Mouse (Mus musculus): ENCODE measurements at regions not wholly inside any gene's neighbourhood (a gene's known extent, or its start where the extent isn't known, plus 50 kb on each side); places are given as distances from the start of the nearest gene placed in this dataset.

GRCm38 (mm10) chr5:11983452-11983851, 65.6 kb downstream of the 4933402N22Rik start:
- no peak overlapping the region for H3K4me3 ChIP-seq
- H3K27me3 ChIP-seq = no peaks in the 10 kb centered on the region
- no peak overlapping the region for H3K9ac ChIP-seq
- no peaks in the 10 kb centered on the region for H3K4me1 ChIP-seq
- 38% methylated on average over 4 of the region's 4 CpGs for WGBS
- H3K27ac ChIP-seq = no peak overlapping the region
- H3K36me3 ChIP-seq = no peaks in the 10 kb centered on the region
- no peaks in the 10 kb centered on the region for H3K9me3 ChIP-seq
- no peak for ATAC-seq (ENCODE audit: insufficient number of reproducible peaks, insufficient read depth, low FRiP score, low TSS enrichment, low read depth)
- H3K4me2 ChIP-seq = no peak overlapping the region

DNA sequence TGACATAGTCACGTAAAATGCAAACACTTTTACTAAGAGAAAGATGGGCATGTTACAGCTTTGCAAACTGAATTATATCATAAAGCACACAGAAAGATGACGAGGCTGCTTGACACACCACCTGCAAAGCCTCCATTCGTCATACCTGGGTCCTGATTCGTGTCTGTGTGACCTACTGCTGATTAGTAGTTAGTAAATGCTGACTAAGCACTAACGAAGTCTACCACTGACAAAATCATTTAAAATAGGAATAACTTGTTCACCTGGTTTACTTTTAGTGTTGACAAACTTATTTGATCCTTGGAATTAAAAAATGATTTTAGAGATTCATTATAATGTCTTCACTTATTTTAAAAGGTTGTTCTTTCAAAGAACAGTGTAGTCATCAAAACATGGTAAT, 71.3 kb downstream of the 4933402N22Rik start:
- Histone ChIP-seq H3K9ac (no peak overlapping the region), H3K36me3 (no peaks in the 10 kb centered on the region), H3K4me1 (no peaks in the 10 kb centered on the region), H3K9me3 (no peaks in the 10 kb centered on the region), H3K27me3 (no peaks in the 10 kb centered on the region), H3K4me3 (no peak overlapping the region), H3K27ac (no peak overlapping the region), H3K4me2 (no peak overlapping the region)
- 85% methylated on average over 5 of the region's 5 CpGs for WGBS
- ATAC-seq (ENCODE audit: insufficient number of reproducible peaks, insufficient read depth, low FRiP score, low TSS enrichment, low read depth) = no peak

- Histone ChIP-seq H3K4me3 (no peak overlapping the region), H3K27ac (no peak overlapping the region), H3K27me3 (no peaks in the 10 kb centered on the region), H3K4me2 (no peak overlapping the region), H3K4me1 (no peaks in the 10 kb centered on the region), H3K36me3 (no peaks in the 10 kb centered on the region), H3K9me3 (no peaks in the 10 kb centered on the region), H3K9ac (no peak overlapping the region)
- no peak for ATAC-seq (ENCODE audit: insufficient number of reproducible peaks, insufficient read depth, low FRiP score, low TSS enrichment, low read depth)
Observed at GRCm38 (mm10) chr5:12000777-12001176, 82.9 kb downstream of the 4933402N22Rik start.

DNA sequence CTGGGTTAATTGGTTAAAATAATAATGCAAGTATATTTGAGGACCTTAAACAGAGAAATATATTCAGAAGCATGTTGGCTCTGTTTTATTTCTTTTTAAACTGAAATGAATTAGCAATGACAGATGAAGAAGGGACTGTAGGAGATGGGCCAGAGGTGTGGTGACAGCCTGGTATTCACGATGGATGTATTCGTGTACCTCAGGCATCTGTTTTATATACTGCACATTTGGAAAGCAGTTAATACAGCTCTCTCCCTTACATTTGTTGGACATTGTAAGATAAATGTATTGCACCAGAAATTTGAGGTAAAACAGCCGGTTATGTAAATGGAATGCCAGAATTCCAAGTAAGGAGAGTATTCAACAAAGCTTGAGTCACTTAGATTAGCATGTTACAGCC, 88.6 kb downstream of the 4933402N22Rik start:
- Histone ChIP-seq H3K4me1 (no peaks in the 10 kb centered on the region), H3K27me3 (no peaks in the 10 kb centered on the region), H3K4me2 (no peak overlapping the region), H3K4me3 (no peak overlapping the region), H3K36me3 (no peaks in the 10 kb centered on the region), H3K9me3 (no peaks in the 10 kb centered on the region), H3K9ac (no peak overlapping the region), H3K27ac (no peak overlapping the region)
- no peak for ATAC-seq (ENCODE audit: insufficient number of reproducible peaks, insufficient read depth, low FRiP score, low TSS enrichment, low read depth)
- 60% methylated on average over 3 of the region's 3 CpGs for whole genome bisulfite sequencing

DNA sequence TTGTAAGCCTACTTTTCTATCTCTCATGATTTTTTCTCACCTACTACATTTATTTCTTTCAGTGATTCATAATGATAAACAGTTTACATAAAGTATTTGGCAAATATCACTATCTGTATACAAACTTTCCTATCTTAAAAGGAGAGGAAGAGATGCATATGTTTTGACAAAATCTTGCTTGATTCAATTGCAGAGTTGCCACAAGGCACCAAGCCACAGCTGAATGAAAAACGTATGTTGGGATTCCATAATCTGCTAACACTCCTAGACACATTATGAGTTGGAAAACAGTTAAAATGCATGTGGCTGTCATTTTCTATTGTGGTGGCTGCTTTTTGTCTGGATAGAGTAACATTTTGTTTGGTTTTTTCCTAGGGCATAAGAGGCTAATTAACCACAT, 98.5 kb downstream of the 4933402N22Rik start:
- no peak overlapping the region for H3K4me2 ChIP-seq
- WGBS = 35% methylated on average over 1 of the region's 1 CpGs
- H3K27me3 ChIP-seq = no peaks in the 10 kb centered on the region
- no peak overlapping the region for H3K9ac ChIP-seq
- no peak overlapping the region for H3K27ac ChIP-seq
- no peak for ATAC-seq (ENCODE audit: insufficient number of reproducible peaks, insufficient read depth, low FRiP score, low TSS enrichment, low read depth)
- H3K4me3 ChIP-seq = no peak overlapping the region
- no peaks in the 10 kb centered on the region for H3K4me1 ChIP-seq
- no peaks in the 10 kb centered on the region for H3K9me3 ChIP-seq
- no peaks in the 10 kb centered on the region for H3K36me3 ChIP-seq

DNA sequence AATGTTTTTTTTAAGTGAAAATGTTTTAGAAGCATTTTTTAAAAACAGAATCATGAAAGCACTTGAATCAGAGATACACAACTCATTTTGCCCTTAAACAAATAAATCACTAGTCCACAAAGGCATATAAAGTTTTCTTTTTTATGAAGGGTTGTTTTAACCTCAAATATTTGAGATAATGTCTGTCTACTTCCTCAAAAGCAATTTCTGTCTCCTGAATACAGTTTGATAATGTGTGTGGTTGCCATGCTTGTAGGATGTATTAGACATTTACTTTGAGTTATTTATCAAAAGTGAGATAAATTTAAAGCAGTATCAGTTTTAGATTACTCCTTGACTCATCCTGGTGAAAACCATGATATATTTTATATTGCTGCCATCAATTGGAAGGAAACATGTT, 102.6 kb downstream of the 4933402N22Rik start:
- ATAC-seq (ENCODE audit: insufficient number of reproducible peaks, insufficient read depth, low FRiP score, low TSS enrichment, low read depth) = no peak
- Histone ChIP-seq H3K9me3 (no peaks in the 10 kb centered on the region), H3K4me1 (no peaks in the 10 kb centered on the region)

DNA sequence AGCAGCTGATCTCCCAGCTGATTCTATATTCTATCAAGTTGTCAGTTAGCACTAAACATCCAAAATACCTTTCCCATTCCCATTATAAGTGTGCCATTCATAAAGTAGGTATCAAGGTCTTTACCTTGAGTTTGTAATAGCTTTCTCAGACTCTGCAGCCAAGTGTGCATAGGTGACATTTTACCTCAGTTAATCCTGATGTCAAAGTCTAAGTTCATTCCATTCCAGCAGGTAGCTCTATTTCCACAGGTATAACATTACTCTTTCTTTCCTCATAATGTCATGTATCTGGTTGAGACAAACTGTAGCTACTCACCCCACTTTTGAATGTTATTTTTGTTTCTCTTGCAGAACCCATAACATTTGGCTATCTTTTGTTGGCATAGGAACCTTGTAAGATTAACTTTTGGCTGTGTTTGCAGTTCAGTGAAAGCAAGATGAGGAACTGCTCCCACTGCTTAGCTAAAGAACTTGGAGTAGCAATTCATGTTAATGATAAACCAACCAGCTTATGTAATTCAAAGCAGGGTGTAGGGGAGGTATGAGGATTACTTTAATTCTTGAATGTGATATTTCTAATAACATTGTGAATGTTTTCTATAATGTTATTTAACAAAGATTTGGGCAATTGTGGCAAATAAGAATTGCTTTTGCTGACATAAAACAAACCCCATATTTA, 107.0 kb downstream of the 4933402N22Rik start:
- no peaks in the 10 kb centered on the region for H3K27me3 ChIP-seq
- ATAC-seq (ENCODE audit: insufficient number of reproducible peaks, insufficient read depth, low FRiP score, low TSS enrichment, low read depth) = no peak
- H3K4me2 ChIP-seq = no peak overlapping the region
- H3K9me3 ChIP-seq = no peaks in the 10 kb centered on the region
- H3K4me1 ChIP-seq = no peaks in the 10 kb centered on the region
- H3K36me3 ChIP-seq = no peaks in the 10 kb centered on the region
- no peak overlapping the region for H3K4me3 ChIP-seq
- no peak overlapping the region for H3K9ac ChIP-seq
- H3K27ac ChIP-seq = no peak overlapping the region

More for the DNA sequence above, 102.6 kb downstream of the 4933402N22Rik start:
- Histone ChIP-seq H3K4me3 (no peak overlapping the region), H3K27ac (no peak overlapping the region), H3K36me3 (no peaks in the 10 kb centered on the region), H3K27me3 (no peaks in the 10 kb centered on the region), H3K9ac (no peak overlapping the region), H3K4me2 (no peak overlapping the region)

GRCm38 (mm10) chr5:12030002-12030401, 112.2 kb downstream of the 4933402N22Rik start:
- H3K4me2 ChIP-seq = no peak overlapping the region
- no peak overlapping the region for H3K27ac ChIP-seq
- 0 out of 2 replicates have a peak, but pooled peaks cover 3% of the 10 kb centered on the region for H3K4me1 ChIP-seq
- 11% methylated on average over 5 of the region's 5 CpGs for WGBS
- ATAC-seq (ENCODE audit: insufficient number of reproducible peaks, insufficient read depth, low FRiP score, low TSS enrichment, low read depth) = no peak
- H3K9me3 ChIP-seq = no peaks in the 10 kb centered on the region
- H3K9ac ChIP-seq = no peak overlapping the region
- no peaks in the 10 kb centered on the region for H3K36me3 ChIP-seq
- H3K27me3 ChIP-seq = no peaks in the 10 kb centered on the region
- no peak overlapping the region for H3K4me3 ChIP-seq

DNA sequence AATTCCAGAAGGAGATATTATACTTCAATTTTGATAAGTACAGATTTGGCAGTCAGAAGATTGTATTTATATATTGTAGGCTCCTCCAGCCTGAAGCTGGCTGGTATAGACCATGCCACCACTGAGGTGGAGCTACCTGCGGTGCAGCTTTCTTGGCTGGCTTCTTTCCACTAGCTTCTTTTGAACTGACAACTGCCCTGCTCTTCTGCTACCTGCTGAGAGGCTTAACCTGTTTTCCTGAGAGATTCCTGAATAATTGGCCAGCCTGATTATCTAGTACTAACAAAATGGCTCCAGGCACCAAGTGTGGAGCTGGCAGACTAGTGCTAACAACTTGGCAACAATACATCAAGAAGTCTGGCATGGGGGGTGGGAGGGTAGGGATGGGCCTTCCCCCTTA, 132.0 kb downstream of the 4933402N22Rik start:
- no peak for ATAC-seq (ENCODE audit: insufficient number of reproducible peaks, insufficient read depth, low FRiP score, low TSS enrichment, low read depth)
- no peaks in the 10 kb centered on the region for H3K4me1 ChIP-seq
- WGBS = 63% methylated on average over 1 of the region's 1 CpGs
- H3K9ac ChIP-seq = no peak overlapping the region
- H3K27ac ChIP-seq = no peak overlapping the region
- no peaks in the 10 kb centered on the region for H3K36me3 ChIP-seq
- no peak overlapping the region for H3K4me2 ChIP-seq
- H3K27me3 ChIP-seq = no peaks in the 10 kb centered on the region
- H3K4me3 ChIP-seq = no peak overlapping the region
- H3K9me3 ChIP-seq = peaks cover 17% of the 10 kb centered on the region

GRCm38 (mm10) chr5:12080191-12080590, 162.3 kb downstream of the 4933402N22Rik start:
- WGBS = 62% methylated on average over 1 of the region's 1 CpGs
- no peaks in the 10 kb centered on the region for H3K36me3 ChIP-seq
- no peak overlapping the region for H3K4me3 ChIP-seq
- no peak for ATAC-seq (ENCODE audit: insufficient number of reproducible peaks, insufficient read depth, low FRiP score, low TSS enrichment, low read depth)
- no peak overlapping the region for H3K4me2 ChIP-seq
- no peaks in the 10 kb centered on the region for H3K4me1 ChIP-seq
- H3K27me3 ChIP-seq = no peaks in the 10 kb centered on the region
- H3K27ac ChIP-seq = no peak overlapping the region
- H3K9me3 ChIP-seq = no peaks in the 10 kb centered on the region
- H3K9ac ChIP-seq = no peak overlapping the region

DNA sequence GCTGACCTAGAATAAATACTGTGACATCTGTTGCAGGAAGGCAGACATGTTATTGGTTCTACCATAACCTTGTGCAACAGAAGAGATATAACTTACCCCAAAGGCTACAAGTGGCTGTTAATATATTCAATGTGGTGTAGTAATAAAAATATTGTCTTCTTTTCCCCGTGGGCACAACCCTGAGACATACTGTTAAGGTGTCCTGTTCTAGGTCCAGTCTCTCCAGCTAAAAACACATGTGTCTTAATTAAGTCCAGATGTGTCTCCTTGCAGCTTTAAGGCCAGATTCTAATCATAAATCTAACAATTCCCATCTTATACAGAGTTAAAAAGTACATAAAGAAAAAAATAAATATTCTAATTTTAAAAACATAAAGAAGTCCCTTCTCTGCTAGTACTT, 175.8 kb downstream of the 4933402N22Rik start:
- H3K9ac ChIP-seq = no peak overlapping the region
- ATAC-seq (ENCODE audit: insufficient number of reproducible peaks, insufficient read depth, low FRiP score, low TSS enrichment, low read depth) = no peak
- 22% methylated on average over 1 of the region's 1 CpGs for WGBS

DNA sequence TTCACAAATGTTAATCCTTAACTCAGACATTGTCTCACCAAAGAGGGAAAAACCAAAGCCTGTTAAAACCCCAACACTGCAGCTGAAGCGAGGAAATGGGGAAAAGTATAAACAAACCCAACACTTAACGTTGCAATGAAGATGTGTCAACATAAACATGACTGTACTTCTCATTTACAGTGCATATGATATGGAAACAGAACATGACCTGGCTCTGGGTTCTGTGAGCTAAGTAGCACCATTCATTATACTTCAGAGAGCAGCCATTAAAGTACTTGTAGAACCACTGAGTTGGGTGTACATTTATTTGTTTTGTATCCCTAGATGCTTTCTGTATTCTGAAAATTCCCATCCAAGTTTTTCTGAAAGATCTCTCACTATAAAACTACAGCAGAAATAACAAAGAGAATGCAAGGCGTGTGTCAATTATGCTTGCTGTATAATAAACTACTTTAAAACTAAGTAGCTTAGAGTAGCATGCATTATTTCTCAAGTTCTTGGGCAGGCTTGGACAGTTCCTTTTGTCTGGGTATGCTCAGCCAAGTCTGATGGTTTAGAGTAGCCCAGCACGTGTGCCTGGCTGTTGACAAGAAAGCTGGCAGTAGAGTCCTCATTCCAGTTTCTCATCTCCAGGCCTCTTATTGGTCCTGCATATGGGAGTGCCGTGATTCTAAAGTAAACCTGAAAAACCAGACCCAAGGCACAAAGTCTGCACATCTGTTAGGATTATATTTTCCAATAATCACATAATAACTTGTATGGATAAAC, 198.9 kb downstream of the 4933402N22Rik start:
- no peak overlapping the region for H3K27ac ChIP-seq
- H3K4me2 ChIP-seq = no peak overlapping the region
- no peak overlapping the region for H3K9ac ChIP-seq
- H3K4me1 ChIP-seq = no peaks in the 10 kb centered on the region
- no peaks in the 10 kb centered on the region for H3K27me3 ChIP-seq
- no peaks in the 10 kb centered on the region for H3K36me3 ChIP-seq
- peak; percentile 67; the same call in 1 of the 2 replicates for ATAC-seq (ENCODE audit: insufficient number of reproducible peaks, insufficient read depth, low FRiP score, low TSS enrichment, low read depth)
- no peak overlapping the region for H3K4me3 ChIP-seq
- H3K9me3 ChIP-seq = no peaks in the 10 kb centered on the region
- 64% methylated on average over 5 of the region's 5 CpGs for WGBS

More for the DNA sequence above, 175.8 kb downstream of the 4933402N22Rik start:
- no peak overlapping the region for H3K4me3 ChIP-seq
- H3K36me3 ChIP-seq = no peaks in the 10 kb centered on the region
- H3K27me3 ChIP-seq = no peaks in the 10 kb centered on the region
- H3K27ac ChIP-seq = no peak overlapping the region
- no peaks in the 10 kb centered on the region for H3K9me3 ChIP-seq
- H3K4me1 ChIP-seq = no peaks in the 10 kb centered on the region
- no peak overlapping the region for H3K4me2 ChIP-seq
